Mouse (Mus musculus) thymus, postnatal 14 days (tissue): ENCODE measurements around the gene Tbx10.
"Not testable (repeated sequence)": the region's sequence is repeated elsewhere in the genome, so short reads cannot be mapped to it uniquely, and the experiment has no call there.

ENCODE experiments used
- DNase-seq: peaks from one replicate; pipeline ENCODE4 v3.0.0; 2021

The Tbx10 gene

DNA sequence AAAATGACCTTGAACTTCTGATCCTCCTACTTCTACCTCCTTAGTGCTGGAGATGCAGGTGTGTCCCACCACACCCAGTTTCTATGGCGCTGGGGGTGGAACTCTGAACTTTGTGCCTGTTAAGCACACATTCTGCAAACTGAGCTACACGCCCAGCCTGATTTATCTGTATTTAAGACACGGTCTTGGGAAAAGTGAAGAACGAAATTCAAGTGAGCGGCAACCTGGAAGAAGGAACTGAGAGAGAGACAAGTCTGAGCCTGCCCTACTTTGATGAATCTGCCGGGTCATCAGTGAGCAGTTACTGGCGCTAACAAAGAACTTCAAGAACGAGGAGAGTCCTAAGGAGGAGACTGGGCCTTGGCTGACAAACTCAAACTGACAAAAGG lies 54.3 kb downstream of the Tbx10 start:
- no peak for DNase-seq

- peak; percentile 87 for DNase-seq
Measured at GRCm38 (mm10) chr19:4047859-4048258, 55.3 kb downstream of the Tbx10 start.

DNA sequence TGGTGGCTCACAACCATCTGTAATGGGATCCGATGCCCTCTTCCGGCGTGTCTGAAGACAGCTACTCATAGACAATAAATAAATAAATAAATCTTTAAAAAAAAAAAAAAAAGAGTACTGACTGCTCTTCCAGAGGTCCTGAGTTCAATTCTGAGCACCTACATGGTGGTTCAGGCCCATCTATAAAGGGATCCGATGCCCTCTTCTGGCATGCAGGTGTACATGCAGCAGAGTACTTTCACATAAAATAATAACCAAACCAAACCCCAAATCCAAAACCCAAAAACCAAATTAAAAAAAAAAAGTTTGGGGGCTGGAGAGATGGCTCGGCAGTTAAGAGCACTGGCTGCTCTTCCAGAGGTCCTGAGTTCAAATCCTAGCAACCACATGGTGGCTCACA lies 56.5 kb downstream of the Tbx10 start:
- not testable (repeated sequence) for DNase-seq
